Mouse (Mus musculus): Measurements from ENCODE around the gene Mapk12. TPM values are rescaled to one million over a fixed set of nuclear protein-coding genes. Genes with fewer than 3 reads are reported as not detected.
A peak's percentile ranks its signal among the peaks of the same experiment; 100 is the strongest.

Gene Mapk12
- polyA plus RNA-seq, 1 experiment from 2014 or later = 16.6 TPM

DNA sequence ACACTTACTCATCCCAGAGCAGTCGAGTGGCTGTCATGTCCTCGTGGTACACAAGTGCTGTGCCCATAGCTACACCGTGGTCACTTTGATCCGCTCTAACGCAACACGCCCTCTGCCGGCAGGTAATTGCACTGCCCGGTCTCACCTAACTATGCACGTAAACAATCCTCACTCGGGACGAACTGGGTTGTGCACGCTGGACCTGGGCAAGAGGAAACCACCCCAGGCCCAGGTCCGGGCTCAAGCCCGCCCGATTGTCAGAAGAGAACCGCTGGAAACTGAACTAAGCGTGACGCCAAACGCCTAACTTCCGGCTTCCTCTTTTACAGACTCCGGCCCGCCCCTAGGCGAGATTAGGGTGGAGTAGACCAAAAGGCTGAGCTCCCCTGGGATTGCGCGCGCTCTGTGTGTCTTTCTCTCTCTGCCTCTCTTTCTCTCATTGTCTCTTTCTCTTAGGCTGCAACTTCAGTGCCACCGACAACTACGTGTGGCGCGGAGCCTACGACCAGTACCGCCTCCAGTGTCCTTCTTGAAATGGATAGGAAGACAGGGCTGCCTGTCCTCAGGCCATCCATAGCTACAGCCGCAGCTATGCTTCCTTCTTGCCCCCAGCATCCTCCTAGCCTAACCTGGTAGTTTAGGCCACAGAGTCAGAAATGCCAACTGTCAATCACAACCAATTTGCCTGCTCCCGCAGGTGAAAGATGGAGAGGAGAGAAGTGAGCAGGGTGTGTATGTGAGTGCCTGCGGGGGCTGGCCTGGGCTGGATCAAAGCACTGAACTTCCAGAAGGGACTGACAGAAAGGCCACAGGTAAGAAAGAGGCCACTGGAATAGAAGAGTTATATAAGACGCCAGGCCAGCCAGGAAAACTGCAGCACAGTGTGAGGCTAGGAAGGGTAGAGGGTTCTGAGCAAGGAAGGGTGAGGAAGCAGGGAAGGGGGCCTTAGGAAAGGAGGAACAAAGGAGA, 11.8 kb downstream of the Mapk12 start, which contains the start of gene Hdac10:
Hdac10 (minus strand) TSS at position 319 of the 969 bp plus-strand sequence.
- Histone ChIP-seq H3K27me3 (replicated peaks; ENCODE audit: low read depth, poor library complexity, severe bottlenecking) (no peaks in the 10 kb centered on the region), H3K9me3 (no peaks in the 10 kb centered on the region), H3K4me1 (peaks cover 23% of the 10 kb centered on the region), H3K4me3 (peak within 1 kb of the TSS; percentile 72), H3K27ac (replicated peaks) (peak within 1 kb of the TSS; percentile 89), H3K36me3 (replicated peaks) (peaks cover 38% of the 10 kb centered on the region)
- WGBS = 3% methylated on average over 36 of the region's 36 CpGs
- DNase-seq (ENCODE audit: low spot score) = peak; percentile 86

- Histone ChIP-seq H3K4me3 (peak overlapping the region; percentile 72), H3K9me3 (no peaks in the 10 kb centered on the region)
- 82% methylated on average over 8 of the region's 8 CpGs for WGBS
Measured at GRCm38 (mm10) chr15:89127364-89127940, 13.1 kb downstream of the Mapk12 start.

DNA sequence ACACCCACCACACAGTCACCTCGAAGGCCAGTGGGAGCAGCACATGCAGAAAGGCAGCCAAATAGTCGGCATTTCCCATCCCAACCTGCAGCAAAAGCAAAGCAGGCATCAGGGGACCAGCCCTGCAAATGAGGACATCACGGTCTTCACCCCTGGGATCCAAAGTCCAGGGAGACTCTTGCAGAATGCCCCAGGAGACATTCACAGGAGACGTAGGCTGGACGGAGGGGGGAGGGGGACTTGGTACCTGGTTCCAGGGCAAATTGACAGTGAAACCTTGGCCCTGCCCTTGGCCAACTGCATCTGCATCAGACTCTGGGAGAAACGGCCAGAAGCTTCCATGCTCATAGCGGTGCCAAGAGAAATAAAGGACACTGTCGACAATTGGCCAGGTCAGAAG, 13.9 kb downstream of the Mapk12 start:
- Histone ChIP-seq H3K4me3 (no peak overlapping the region), H3K27ac (replicated peaks) (no peak overlapping the region), H3K4me1 (peaks cover 37% of the 10 kb centered on the region), H3K36me3 (replicated peaks) (peaks cover 23% of the 10 kb centered on the region), H3K9me3 (no peaks in the 10 kb centered on the region), H3K27me3 (replicated peaks; ENCODE audit: low read depth, poor library complexity, severe bottlenecking) (no peaks in the 10 kb centered on the region)
- 91% methylated on average over 8 of the region's 8 CpGs for WGBS
- DNase-seq (ENCODE audit: low spot score) = no peak

More at GRCm38 (mm10) chr15:89127364-89127940, 13.1 kb downstream of the Mapk12 start:
- H3K27me3 ChIP-seq (replicated peaks; ENCODE audit: low read depth, poor library complexity, severe bottlenecking) = no peaks in the 10 kb centered on the region
- no peak overlapping the region for H3K27ac ChIP-seq (replicated peaks)
- no peak for DNase-seq (ENCODE audit: low spot score)
- peaks cover 28% of the 10 kb centered on the region for H3K4me1 ChIP-seq
- H3K36me3 ChIP-seq (replicated peaks) = peaks cover 32% of the 10 kb centered on the region

- Histone ChIP-seq H3K36me3 (replicated peaks) (peaks cover 19% of the 10 kb centered on the region), H3K4me3 (no peak overlapping the region), H3K9me3 (no peaks in the 10 kb centered on the region), H3K27me3 (replicated peaks; ENCODE audit: low read depth, poor library complexity, severe bottlenecking) (no peaks in the 10 kb centered on the region), H3K4me1 (peaks cover 49% of the 10 kb centered on the region), H3K27ac (replicated peaks) (no peak overlapping the region)
- WGBS = 92% methylated on average over 9 of the region's 9 CpGs
- no peak for DNase-seq (ENCODE audit: low spot score)
Measured at GRCm38 (mm10) chr15:89125351-89125750, 15.2 kb downstream of the Mapk12 start.

GRCm38 (mm10) chr15:89124312-89124711, 16.2 kb downstream of the Mapk12 start:
- no peak overlapping the region for H3K27ac ChIP-seq (replicated peaks)
- no peaks in the 10 kb centered on the region for H3K9me3 ChIP-seq
- H3K4me3 ChIP-seq = peak overlapping the region; percentile 77
- peaks cover 59% of the 10 kb centered on the region for H3K4me1 ChIP-seq
- no peaks in the 10 kb centered on the region for H3K27me3 ChIP-seq (replicated peaks; ENCODE audit: low read depth, poor library complexity, severe bottlenecking)
- WGBS = 89% methylated on average over 3 of the region's 3 CpGs
- peaks cover 23% of the 10 kb centered on the region for H3K36me3 ChIP-seq (replicated peaks)
- DNase-seq (ENCODE audit: low spot score) = no peak

DNA sequence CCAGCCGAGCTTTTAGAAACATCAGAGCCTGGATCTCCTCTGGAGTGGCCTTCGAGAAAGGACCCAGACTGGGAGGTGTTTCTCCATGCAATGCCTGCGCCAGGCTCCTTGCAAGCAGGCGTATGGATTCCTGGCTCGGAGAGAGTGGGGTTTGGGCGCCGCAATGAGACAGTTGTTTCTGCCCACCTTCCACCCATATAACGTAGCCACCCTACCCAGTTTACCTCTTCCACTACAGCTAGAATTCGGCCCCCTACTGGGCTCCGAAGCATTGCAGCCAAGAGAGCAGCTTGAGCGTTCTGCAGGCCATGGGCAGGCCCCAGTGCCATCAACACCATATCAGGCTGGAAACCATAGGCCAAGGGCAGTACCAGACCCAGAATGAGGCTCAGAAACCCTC, 16.9 kb downstream of the Mapk12 start:
- 37% methylated on average over 11 of the region's 11 CpGs for WGBS
- Histone ChIP-seq H3K27me3 (replicated peaks; ENCODE audit: low read depth, poor library complexity, severe bottlenecking) (no peaks in the 10 kb centered on the region), H3K4me1 (peaks cover 53% of the 10 kb centered on the region), H3K27ac (replicated peaks) (peak overlapping the region; percentile 86), H3K9me3 (no peaks in the 10 kb centered on the region), H3K36me3 (replicated peaks) (peaks cover 30% of the 10 kb centered on the region), H3K4me3 (peak overlapping the region; percentile 77)
- peak; percentile 72 for DNase-seq (ENCODE audit: low spot score)

DNA sequence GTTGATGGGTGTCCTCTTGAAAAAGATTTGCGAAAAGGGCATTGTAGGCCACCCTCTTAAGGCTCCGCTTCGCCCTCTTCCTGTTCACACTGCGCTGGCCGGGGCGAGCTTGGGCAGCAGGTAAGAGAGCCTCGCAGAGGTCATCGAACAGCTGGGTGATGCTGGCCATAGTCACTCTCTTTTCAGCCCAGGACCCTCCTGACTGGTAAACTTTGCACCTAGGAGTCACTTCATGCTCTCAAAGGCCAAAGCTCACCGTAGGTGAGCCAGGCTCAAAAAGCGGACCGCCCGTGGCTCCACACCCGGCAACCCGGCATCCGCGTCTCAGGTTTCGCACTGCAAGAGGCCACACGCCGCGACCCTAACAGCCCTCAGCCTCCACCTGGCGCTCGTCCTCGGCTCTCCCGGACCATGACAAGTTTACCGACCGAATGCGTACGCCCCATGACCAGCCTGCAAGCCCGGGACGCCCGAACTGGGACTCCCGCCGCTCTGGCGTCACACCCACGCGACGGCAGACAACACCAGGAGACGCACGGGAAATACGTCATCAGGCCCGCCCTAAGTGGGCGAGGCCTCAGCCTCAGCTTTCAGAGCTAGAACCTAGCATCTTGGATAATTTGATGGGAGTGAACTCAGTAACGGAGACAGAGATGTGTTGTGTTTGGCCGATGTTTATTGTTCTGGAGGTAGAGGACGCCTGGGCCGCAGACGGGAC, 17.7 kb downstream of the Mapk12 start, which contains the start of gene Tubgcp6:
Tubgcp6 (minus strand) TSS at position 464 of the 718 bp plus-strand sequence.
- Histone ChIP-seq H3K4me1 (peaks cover 47% of the 10 kb centered on the region), H3K27ac (replicated peaks) (peak within 1 kb of the TSS; percentile 86)
- WGBS = under 1% methylated on average over 47 of the region's 47 CpGs

GRCm38 (mm10) chr15:89118007-89118406, 22.5 kb downstream of the Mapk12 start:
- Histone ChIP-seq H3K4me1 (peaks cover 31% of the 10 kb centered on the region), H3K27ac (replicated peaks) (no peak overlapping the region), H3K4me3 (no peak overlapping the region), H3K36me3 (replicated peaks) (peaks cover 80% of the 10 kb centered on the region), H3K27me3 (replicated peaks; ENCODE audit: low read depth, poor library complexity, severe bottlenecking) (no peaks in the 10 kb centered on the region), H3K9me3 (no peaks in the 10 kb centered on the region)
- no peak for DNase-seq (ENCODE audit: low spot score)

More for the DNA sequence above, 17.7 kb downstream of the Mapk12 start, which contains the start of gene Tubgcp6:
- DNase-seq (ENCODE audit: low spot score) = peak; percentile 95
- H3K4me3 ChIP-seq = peak within 1 kb of the TSS; percentile 77
- no peaks in the 10 kb centered on the region for H3K27me3 ChIP-seq (replicated peaks; ENCODE audit: low read depth, poor library complexity, severe bottlenecking)
- H3K36me3 ChIP-seq (replicated peaks) = peaks cover 38% of the 10 kb centered on the region
- no peaks in the 10 kb centered on the region for H3K9me3 ChIP-seq

DNA sequence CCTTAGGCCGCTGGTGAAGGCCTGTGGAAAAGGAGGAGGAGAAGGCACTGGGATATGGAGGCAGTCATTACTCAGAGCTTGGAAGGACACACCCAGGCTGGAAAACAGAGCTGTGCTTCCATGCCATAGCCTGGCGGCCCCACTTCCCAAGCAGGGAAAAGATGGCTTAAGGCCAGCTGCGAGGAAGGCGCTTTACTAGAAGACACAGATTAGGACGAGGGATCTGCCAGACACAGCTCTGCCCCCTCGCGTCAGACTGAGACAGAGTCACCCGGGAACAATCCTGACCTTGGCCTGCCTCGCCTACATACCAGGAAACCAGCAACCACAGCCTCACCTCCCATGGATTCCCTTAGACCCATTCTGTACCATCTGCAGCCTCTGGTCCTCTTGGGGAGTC, 30.4 kb downstream of the Mapk12 start:
- WGBS = 89% methylated on average over 9 of the region's 9 CpGs
- H3K27ac ChIP-seq (replicated peaks) = no peak overlapping the region
- no peaks in the 10 kb centered on the region for H3K9me3 ChIP-seq
- no peak for DNase-seq (ENCODE audit: low spot score)
- H3K4me3 ChIP-seq = no peak overlapping the region
- peaks cover 100% of the 10 kb centered on the region for H3K36me3 ChIP-seq (replicated peaks)
- H3K27me3 ChIP-seq (replicated peaks; ENCODE audit: low read depth, poor library complexity, severe bottlenecking) = no peaks in the 10 kb centered on the region
- no peaks in the 10 kb centered on the region for H3K4me1 ChIP-seq

DNA sequence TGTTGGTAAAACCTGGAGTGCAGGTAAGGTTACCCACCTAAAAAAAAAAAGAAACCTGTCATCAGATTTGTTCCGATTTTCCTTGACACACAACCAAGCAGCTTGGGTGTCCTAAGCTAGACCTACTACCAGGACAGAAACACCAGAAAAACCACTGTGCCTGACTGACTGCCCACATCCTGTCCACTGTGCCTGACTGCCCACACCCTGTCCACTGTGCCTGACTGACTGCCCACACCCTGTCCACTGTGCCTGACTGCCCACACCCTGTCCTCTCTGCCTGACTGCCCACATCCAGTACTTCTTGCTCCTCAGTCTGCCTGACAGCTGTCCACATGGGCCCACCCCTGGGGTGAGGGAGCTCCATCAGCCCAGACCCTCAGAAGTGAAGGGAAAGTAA, 33.5 kb downstream of the Mapk12 start:
- WGBS = 87% methylated on average over 1 of the region's 1 CpGs
- Histone ChIP-seq H3K27me3 (replicated peaks; ENCODE audit: low read depth, poor library complexity, severe bottlenecking) (no peaks in the 10 kb centered on the region), H3K36me3 (replicated peaks) (peaks cover 100% of the 10 kb centered on the region), H3K4me3 (no peak overlapping the region), H3K27ac (replicated peaks) (no peak overlapping the region), H3K4me1 (peaks cover 4% of the 10 kb centered on the region; the same call in 1 of the 2 replicates), H3K9me3 (no peaks in the 10 kb centered on the region)
- no peak for DNase-seq (ENCODE audit: low spot score)

DNA sequence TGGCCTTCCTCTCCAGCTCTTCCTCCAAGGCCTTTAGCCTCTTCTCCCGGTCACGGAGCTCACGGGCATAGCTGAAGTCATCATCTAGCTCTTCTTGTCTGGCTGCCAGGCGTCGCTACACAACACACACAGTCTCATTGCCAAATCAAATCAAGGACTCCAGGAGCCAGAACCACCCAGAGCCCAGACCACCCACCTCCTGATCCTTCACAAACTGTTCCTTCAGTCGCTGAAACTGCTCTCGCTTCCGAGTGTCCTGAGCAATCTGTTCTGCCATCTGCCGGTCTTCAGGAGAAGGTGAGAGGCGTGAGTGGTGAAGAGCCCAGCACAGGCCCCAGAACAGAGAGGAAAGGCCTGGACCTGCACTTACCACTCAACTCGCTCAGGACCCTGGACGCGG, 34.4 kb downstream of the Mapk12 start:
- Histone ChIP-seq H3K36me3 (replicated peaks) (peaks cover 100% of the 10 kb centered on the region), H3K9me3 (no peaks in the 10 kb centered on the region), H3K4me1 (peaks cover 4% of the 10 kb centered on the region; the same call in 1 of the 2 replicates), H3K27me3 (replicated peaks; ENCODE audit: low read depth, poor library complexity, severe bottlenecking) (no peaks in the 10 kb centered on the region), H3K4me3 (no peak overlapping the region), H3K27ac (replicated peaks) (no peak overlapping the region)
- DNase-seq (ENCODE audit: low spot score) = no peak
- 90% methylated on average over 13 of the region's 13 CpGs for WGBS

- H3K27ac ChIP-seq (replicated peaks) = no peak overlapping the region
- no peaks in the 10 kb centered on the region for H3K27me3 ChIP-seq (replicated peaks; ENCODE audit: low read depth, poor library complexity, severe bottlenecking)
- H3K36me3 ChIP-seq (replicated peaks) = peaks cover 100% of the 10 kb centered on the region
- H3K4me1 ChIP-seq = peaks cover 4% of the 10 kb centered on the region; the same call in 1 of the 2 replicates
- no peak for DNase-seq (ENCODE audit: low spot score)
- no peaks in the 10 kb centered on the region for H3K9me3 ChIP-seq
- WGBS = 95% methylated on average over 8 of the region's 8 CpGs
- no peak overlapping the region for H3K4me3 ChIP-seq
Measured at GRCm38 (mm10) chr15:89104425-89104824, 36.1 kb downstream of the Mapk12 start.

All from embryonic facial prominence, embryonic 10.5 days (tissue).